Mouse (Mus musculus) small intestine, adult 2 months (tissue): ENCODE measurements around the gene Cntnap5a. TPM values are rescaled to one million over a fixed set of nuclear protein-coding genes. Genes with fewer than 3 reads are reported as not detected.

Source experiments
- H3K27ac ChIP-seq: fragments of 200-500 bp; 2 replicates; pipeline ENCODE4 v1.5.1; 2012; ENCODE audit warnings: low read depth, low read length, control low read depth, inconsistent platforms; ENCODE audit not compliant: insufficient read depth
- H3K27me3 ChIP-seq: fragments of 200-500 bp; 2 replicates; pipeline ENCODE4 v1.6.1; 2012; ENCODE audit warnings: mild to moderate bottlenecking, moderate library complexity, low read length, inconsistent platforms; ENCODE audit not compliant: control insufficient read depth, insufficient read depth
- H3K36me3 ChIP-seq: fragments of 200-500 bp; 2 replicates; pipeline ENCODE4 v1.6.1; 2012; ENCODE audit warnings: mild to moderate bottlenecking, low read length, control low read depth, inconsistent platforms; ENCODE audit not compliant: control insufficient read depth, insufficient read depth
- H3K4me1 ChIP-seq: fragments of 200-500 bp; 2 replicates; pipeline ENCODE4 v1.6.1; 2012; ENCODE audit warnings: low read length, inconsistent platforms, mixed read lengths; ENCODE audit not compliant: control insufficient read depth, insufficient read depth, insufficient read length
- H3K4me3 ChIP-seq: fragments of 200-500 bp; 2 replicates; pipeline ENCODE4 v1.5.1; 2012; ENCODE audit warnings: low read depth, mild to moderate bottlenecking, control low read depth, inconsistent platforms, low read length, moderate library complexity
- CTCF ChIP-seq: fragments of 200-500 bp; IDR thresholded peaks from 2 replicates; pipeline ENCODE4 v1.5.1; 2012; ENCODE audit warnings: low read depth, mild to moderate bottlenecking, control low read depth, inconsistent platforms, low read length, moderate library complexity, mixed read lengths; ENCODE audit not compliant: insufficient replicate concordance, insufficient read length; ENCODE audit errors: extremely low read depth
- POLR2A ChIP-seq: fragments of 200-500 bp; IDR thresholded peaks from 2 replicates; pipeline ENCODE4 v1.6.1; 2012; ENCODE audit warnings: low read depth, mild to moderate bottlenecking, control low read depth, inconsistent platforms, low read length, moderate library complexity
- WGBS: fragments of 180-500 bp; shearing (Covaris S2); methylation state at CpG from one replicate; pipeline ENCODE4 v1.1.7; 2018; 5-methylcytosine and 5-hydroxymethylcytosine counted together
- polyA plus RNA-seq: library from polyadenylated mRNA; depleted of rRNA; stranded (reverse); fragments of >200 nt; gene quantifications from 2 replicates; pipeline ENCODE4 v1.2.3, GENCODE M21; 2012

Gene Cntnap5a
- polyA plus RNA-seq, 1 experiment: 0.06 TPM

GRCm38 (mm10) chr1:116036894-116037293, 352.3 kb downstream of the Cntnap5a start:
- no peak overlapping the region for H3K27ac ChIP-seq
- H3K4me3 ChIP-seq: no peak overlapping the region
- no peak for TF ChIP-seq POLR2A
- no peak for TF ChIP-seq CTCF
- H3K36me3 ChIP-seq: no peaks in the 10 kb centered on the region
- H3K4me1 ChIP-seq: no peaks in the 10 kb centered on the region
- 26% methylated on average over 2 of the region's 2 CpGs for WGBS
- no peaks in the 10 kb centered on the region for H3K27me3 ChIP-seq

- TF ChIP-seq CTCF: no peak
- TF ChIP-seq POLR2A: no peak
- Histone ChIP-seq H3K4me1 (no peaks in the 10 kb centered on the region), H3K27me3 (no peaks in the 10 kb centered on the region), H3K4me3 (no peak overlapping the region), H3K36me3 (no peaks in the 10 kb centered on the region), H3K27ac (no peak overlapping the region)
- 9% methylated on average over 1 of the region's 1 CpGs for WGBS
Observed at GRCm38 (mm10) chr1:116044083-116044482, 359.5 kb downstream of the Cntnap5a start.

GRCm38 (mm10) chr1:116107010-116107723, 422.6 kb downstream of the Cntnap5a start:
- Histone ChIP-seq H3K4me3 (no peak overlapping the region), H3K27me3 (no peaks in the 10 kb centered on the region), H3K27ac (no peak overlapping the region), H3K4me1 (no peaks in the 10 kb centered on the region), H3K36me3 (no peaks in the 10 kb centered on the region)
- 72% methylated on average over 3 of the region's 3 CpGs for WGBS
- TF ChIP-seq CTCF (no peak), POLR2A (no peak)

- Histone ChIP-seq H3K36me3 (no peaks in the 10 kb centered on the region), H3K27me3 (no peaks in the 10 kb centered on the region), H3K27ac (no peak overlapping the region), H3K4me3 (no peak overlapping the region), H3K4me1 (no peaks in the 10 kb centered on the region)
- TF ChIP-seq CTCF (no peak), POLR2A (no peak)
Observed at GRCm38 (mm10) chr1:116107724-116108058, 423.1 kb downstream of the Cntnap5a start.

GRCm38 (mm10) chr1:116108381-116108780, 423.8 kb downstream of the Cntnap5a start:
- H3K27me3 ChIP-seq: no peaks in the 10 kb centered on the region
- H3K36me3 ChIP-seq: no peaks in the 10 kb centered on the region
- H3K27ac ChIP-seq: no peak overlapping the region
- no peak for TF ChIP-seq POLR2A
- TF ChIP-seq CTCF: no peak
- no peak overlapping the region for H3K4me3 ChIP-seq
- H3K4me1 ChIP-seq: no peaks in the 10 kb centered on the region

- WGBS: 57% methylated on average over 1 of the region's 1 CpGs
- H3K36me3 ChIP-seq: no peaks in the 10 kb centered on the region
- no peaks in the 10 kb centered on the region for H3K4me1 ChIP-seq
- H3K4me3 ChIP-seq: no peak overlapping the region
- H3K27me3 ChIP-seq: no peaks in the 10 kb centered on the region
- no peak for TF ChIP-seq POLR2A
- no peak for TF ChIP-seq CTCF
- no peak overlapping the region for H3K27ac ChIP-seq
Observed at GRCm38 (mm10) chr1:116125767-116126166, 441.2 kb downstream of the Cntnap5a start.

- Histone ChIP-seq H3K27ac (no peak overlapping the region), H3K4me1 (no peaks in the 10 kb centered on the region), H3K27me3 (no peaks in the 10 kb centered on the region), H3K36me3 (no peaks in the 10 kb centered on the region), H3K4me3 (no peak overlapping the region)
- 79% methylated on average over 2 of the region's 2 CpGs for WGBS
- TF ChIP-seq POLR2A (no peak), CTCF (no peak)
Observed at GRCm38 (mm10) chr1:116127085-116127484, 442.5 kb downstream of the Cntnap5a start.
